Mouse (Mus musculus) neural tube, embryonic 12.5 days (tissue): ENCODE results near the gene Nutf2-ps1. TPM values are rescaled to one million over a fixed set of nuclear protein-coding genes. Genes with fewer than 3 reads are reported as not detected.

Experiments used
- ATAC-seq: fragments of 200-750 bp; cut with Nextera tagmentation; 2 replicates; pipeline ENCODE4 v1.8.0; 2017; ENCODE audit warnings: low read depth, mild to moderate bottlenecking, moderate TSS enrichment, moderate library complexity; ENCODE audit not compliant: low FRiP score
- H3K27ac ChIP-seq: fragments of 300-500 bp; sonication (generic); 2 replicates; pipeline ENCODE4 v1.5.1; 2016
- H3K27me3 ChIP-seq: fragments of 300-500 bp; sonication (generic); replicated peaks from 2 replicates; pipeline ENCODE4 v1.6.1; 2016; ENCODE audit warnings: mild to moderate bottlenecking
- H3K36me3 ChIP-seq: fragments of 300-500 bp; sonication (generic); 2 replicates; pipeline ENCODE4 v1.6.1; 2016; ENCODE audit warnings: mild to moderate bottlenecking
- H3K4me1 ChIP-seq: fragments of 300-500 bp; sonication (generic); 2 replicates; pipeline ENCODE4 v1.6.1; 2016
- H3K4me2 ChIP-seq: fragments of 300-500 bp; sonication (generic); replicated peaks from 2 replicates; pipeline ENCODE4 v1.6.1; 2016; ENCODE audit warnings: mild to moderate bottlenecking
- H3K4me3 ChIP-seq: fragments of 300-500 bp; sonication (generic); 2 replicates; pipeline ENCODE4 v1.5.1; 2016
- H3K9ac ChIP-seq: fragments of 300-500 bp; sonication (generic); 2 replicates; pipeline ENCODE4 v1.6.1; 2016; ENCODE audit warnings: mild to moderate bottlenecking
- H3K9me3 ChIP-seq: fragments of 300-500 bp; sonication (generic); 2 replicates; pipeline ENCODE4 v1.6.1; 2016; ENCODE audit warnings: mild to moderate bottlenecking
- WGBS: fragments of 180-500 bp; shearing (Covaris S2); methylation state at CpG from one replicate; pipeline ENCODE4 v1.1.7; 2016; 5-methylcytosine and 5-hydroxymethylcytosine counted together
- polyA plus RNA-seq: library from polyadenylated mRNA; unstranded; fragments of >200 nt; fragmentation: Nextera tagmentation; extraction: Ambion mirVana; gene quantifications from 2 replicates; pipeline ENCODE4 v1.2.1, GENCODE M21; 2016

Nutf2-ps1 gene
- polyA plus RNA-seq, 1 experiment from 2014 or later = 351 TPM

- H3K9ac ChIP-seq = no peak overlapping the region
- peaks cover 9% of the 10 kb centered on the region for H3K4me1 ChIP-seq
- peaks cover 8% of the 10 kb centered on the region for H3K36me3 ChIP-seq
- H3K27ac ChIP-seq = no peak overlapping the region
- no peak overlapping the region for H3K4me3 ChIP-seq
- H3K9me3 ChIP-seq = no peaks in the 10 kb centered on the region
- no peaks in the 10 kb centered on the region for H3K27me3 ChIP-seq
- ATAC-seq = no peak
- 56% methylated on average over 5 of the region's 5 CpGs for WGBS
- H3K4me2 ChIP-seq = no peak overlapping the region
Measured at GRCm38 (mm10) chr19:53543602-53544001, 45.3 kb downstream of the Nutf2-ps1 start.

GRCm38 (mm10) chr19:53539296-53539695 lies 49.6 kb downstream of the Nutf2-ps1 start:
- Histone ChIP-seq H3K9ac (no peak overlapping the region), H3K27me3 (no peaks in the 10 kb centered on the region), H3K4me2 (no peak overlapping the region), H3K9me3 (no peaks in the 10 kb centered on the region), H3K36me3 (peaks cover 10% of the 10 kb centered on the region), H3K4me3 (no peak overlapping the region), H3K4me1 (no peaks in the 10 kb centered on the region), H3K27ac (no peak overlapping the region)
- WGBS = 86% methylated on average over 3 of the region's 3 CpGs
- ATAC-seq = no peak

GRCm38 (mm10) chr19:53538796-53539195 lies 50.1 kb downstream of the Nutf2-ps1 start:
- H3K36me3 ChIP-seq = peaks cover 10% of the 10 kb centered on the region
- H3K4me1 ChIP-seq = no peaks in the 10 kb centered on the region
- H3K9me3 ChIP-seq = no peaks in the 10 kb centered on the region
- WGBS = 73% methylated on average over 5 of the region's 5 CpGs
- H3K27ac ChIP-seq = no peak overlapping the region
- no peaks in the 10 kb centered on the region for H3K27me3 ChIP-seq
- H3K9ac ChIP-seq = no peak overlapping the region
- ATAC-seq = no peak
- H3K4me2 ChIP-seq = no peak overlapping the region
- H3K4me3 ChIP-seq = no peak overlapping the region

Other genes with a start within 250 kb of the Nutf2-ps1 start
- not detected in 2 replicates for gene Gm10197, start 217.3 kb downstream of the Nutf2-ps1 start, polyA plus RNA-seq
- gene Smndc1, start 198.5 kb downstream of the Nutf2-ps1 start, polyA plus RNA-seq = 40.4 and 42.5 TPM in 2 replicates
- 3.4 and 3.8 TPM in 2 replicates for gene Dusp5, start 60.0 kb downstream of the Nutf2-ps1 start, polyA plus RNA-seq
- gene Smc3, start 11.3 kb upstream of the Nutf2-ps1 start, polyA plus RNA-seq = 71.1 and 75.8 TPM in 2 replicates
- 0.97 and 0.98 TPM in 2 replicates for gene Rbm20, start 88.2 kb upstream of the Nutf2-ps1 start, polyA plus RNA-seq